Mouse (Mus musculus) liver, embryonic 14.5 days (tissue): ENCODE measurements around the gene Gm45799.
A peak's percentile ranks its signal among the peaks of the same experiment; 100 is the strongest.

Source experiments
- CTCF ChIP-seq: IDR thresholded peaks from 2 replicates; pipeline ENCODE4 v1.5.1; 2016; ENCODE audit warnings: antibody characterized with exemption, low read depth, control low read depth
- EP300 ChIP-seq: IDR thresholded peaks from 2 replicates; pipeline ENCODE4 v1.6.1; 2016; ENCODE audit warnings: antibody characterized with exemption, low read depth

- TF ChIP-seq CTCF (peak; percentile 47), EP300 (no peak)
Measured at GRCm38 (mm10) chr7:105715366-105715765, 75.0 kb downstream of the Gm45799 start.
